Mouse (Mus musculus) urinary bladder, postnatal 14 days (tissue): ENCODE measurements around the gene Slc26a6.
A peak's percentile ranks its signal among the peaks of the same experiment; 100 is the strongest.

Experiments used
- DNase-seq: peaks from one replicate; pipeline ENCODE4 v3.0.0; 2021; ENCODE audit warnings: low spot score

The Slc26a6 gene

DNA sequence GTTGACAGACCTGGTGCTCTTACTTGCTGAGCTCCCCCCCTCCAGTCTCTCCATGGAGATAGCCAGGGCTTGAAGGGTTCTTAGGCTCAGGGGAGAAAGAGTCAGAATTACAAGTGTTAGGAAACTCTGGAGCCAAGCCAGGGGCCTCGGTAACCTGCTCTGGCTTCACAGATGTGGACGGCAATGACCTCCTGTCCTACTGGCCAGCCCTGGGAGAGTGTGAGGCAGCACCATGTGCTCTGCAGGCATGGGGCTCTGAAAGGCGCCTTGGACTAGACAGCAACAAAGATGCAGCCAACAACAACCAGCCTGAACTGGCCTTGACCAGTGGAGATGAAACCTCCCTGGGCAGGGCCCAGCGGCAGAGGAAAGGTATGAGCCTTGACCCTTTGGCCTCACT, 5.7 kb upstream of the Slc26a6 start:
- DNase-seq = no peak

DNA sequence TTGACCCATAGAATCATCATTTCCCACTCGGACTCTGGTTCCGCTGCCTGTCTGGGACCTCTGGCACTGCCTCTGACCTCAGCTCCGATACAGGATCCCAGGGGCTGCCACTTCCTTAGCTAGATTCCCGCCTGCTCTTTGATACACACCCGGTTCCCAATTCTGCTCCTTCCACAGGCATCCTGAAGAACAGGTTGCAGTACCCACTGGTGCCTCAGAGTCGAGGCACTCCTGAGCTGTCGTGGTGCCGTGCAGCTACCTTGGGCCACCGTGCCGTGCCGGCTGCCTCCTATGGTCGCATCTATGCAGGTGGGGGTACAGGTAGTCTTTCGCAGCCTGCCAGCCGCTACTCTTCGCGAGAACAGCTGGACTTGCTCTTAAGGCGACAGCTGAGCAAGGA, 4.7 kb upstream of the Slc26a6 start:
- DNase-seq = no peak

- DNase-seq = peak; percentile 90
These were observed 655 bp downstream of the Slc26a6 start for GRCm38 (mm10) chr9:108853635-108854240.

DNA sequence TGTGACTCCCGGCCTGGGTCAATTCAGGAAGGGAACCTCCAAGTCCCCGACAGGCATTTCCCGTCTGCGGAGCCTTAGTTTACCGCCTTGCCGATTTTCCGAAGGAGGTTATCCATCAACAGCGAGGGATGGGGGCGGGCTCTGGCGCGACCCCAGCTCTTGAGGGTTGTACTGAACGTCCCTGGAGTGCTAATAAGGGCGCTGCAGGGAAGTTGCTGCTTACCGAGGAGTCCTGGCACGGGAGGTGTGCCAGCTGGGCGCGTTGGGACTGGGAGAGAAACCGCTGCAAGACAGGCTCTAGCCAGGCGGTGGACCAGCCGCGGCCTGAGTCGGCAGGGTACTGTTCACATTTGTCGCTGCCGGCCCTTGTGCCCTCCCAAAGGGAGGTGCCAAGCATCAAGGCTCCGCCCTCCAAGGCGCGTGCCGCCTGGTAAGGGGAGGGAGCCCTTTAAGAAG, 1.2 kb downstream of the Slc26a6 start:
- DNase-seq = peak; percentile 86

- no peak for DNase-seq
These were observed 2.3 kb downstream of the Slc26a6 start for GRCm38 (mm10) chr9:108855335-108855734.

DNA sequence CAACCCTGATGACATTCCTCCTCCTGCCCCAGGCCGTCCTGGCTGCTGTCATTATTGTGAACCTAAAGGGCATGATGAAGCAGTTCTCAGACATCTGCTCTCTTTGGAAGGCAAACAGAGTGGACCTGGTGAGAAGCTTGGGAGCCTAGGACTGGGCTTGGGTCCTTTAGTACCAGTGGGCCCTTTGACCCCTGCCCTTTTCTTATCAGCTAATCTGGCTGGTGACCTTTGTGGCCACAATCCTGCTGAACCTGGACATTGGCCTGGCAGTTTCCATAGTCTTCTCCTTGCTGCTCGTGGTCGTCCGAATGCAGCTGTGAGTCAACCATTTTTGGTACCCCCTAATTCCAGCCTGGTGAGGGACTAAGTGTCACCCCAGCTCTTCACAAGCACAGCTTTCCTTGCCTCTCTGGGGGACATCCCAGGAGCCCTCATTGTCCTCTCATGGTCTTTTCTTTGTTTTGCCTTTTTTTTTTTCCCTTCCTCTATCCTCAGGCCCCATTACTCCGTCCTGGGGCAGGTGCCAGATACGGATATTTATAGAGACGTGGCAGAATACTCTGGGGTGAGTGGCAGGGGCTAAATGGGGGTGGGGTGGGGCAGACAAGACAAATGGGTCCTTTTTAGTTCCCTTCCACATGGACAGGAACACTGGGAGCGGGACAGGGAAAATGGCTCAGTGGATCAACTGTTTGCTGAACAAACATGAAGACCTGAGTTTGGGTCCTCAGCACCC, 5.9 kb downstream of the Slc26a6 start:
- no peak for DNase-seq

DNA sequence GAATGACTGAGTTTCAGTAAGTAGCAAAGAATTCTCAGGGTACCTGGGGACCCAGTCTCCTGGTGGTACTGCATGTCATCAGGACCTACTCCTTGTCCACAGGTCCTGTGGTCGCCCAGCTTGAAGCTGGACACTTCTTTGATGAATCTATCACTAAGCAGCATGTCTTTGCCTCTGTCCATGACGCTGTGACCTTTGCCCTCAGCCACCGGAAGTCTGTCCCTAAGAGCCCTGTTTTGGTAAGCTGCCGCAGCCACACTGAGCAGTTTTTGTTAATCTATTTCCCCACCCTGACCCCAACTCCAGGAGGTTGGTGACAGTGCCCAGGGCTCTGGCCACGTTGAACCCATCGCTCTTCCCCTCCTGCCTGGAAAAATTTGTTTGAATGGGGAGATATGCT, 59.2 kb downstream of the Slc26a6 start:
- DNase-seq = no peak

DNA sequence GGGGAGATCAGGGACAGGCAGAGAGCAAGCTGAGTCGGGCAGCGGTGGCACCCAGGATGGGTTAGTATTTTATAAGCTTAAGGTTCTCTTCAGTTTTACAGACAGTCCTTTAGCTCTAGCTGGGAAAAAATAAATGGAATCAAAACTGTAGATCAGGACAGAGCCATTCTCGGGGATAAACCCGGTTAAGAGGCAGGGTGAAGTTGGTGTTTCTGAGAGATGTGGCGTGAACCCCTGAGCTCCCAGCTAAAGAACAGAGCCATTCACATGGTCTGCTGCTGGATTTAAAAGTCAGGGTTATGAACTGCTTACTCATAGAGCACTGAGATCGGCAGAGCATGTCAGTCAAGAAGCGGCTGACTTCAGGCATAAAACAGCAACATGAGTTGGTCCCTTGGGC, 60.1 kb downstream of the Slc26a6 start:
- no peak for DNase-seq

DNA sequence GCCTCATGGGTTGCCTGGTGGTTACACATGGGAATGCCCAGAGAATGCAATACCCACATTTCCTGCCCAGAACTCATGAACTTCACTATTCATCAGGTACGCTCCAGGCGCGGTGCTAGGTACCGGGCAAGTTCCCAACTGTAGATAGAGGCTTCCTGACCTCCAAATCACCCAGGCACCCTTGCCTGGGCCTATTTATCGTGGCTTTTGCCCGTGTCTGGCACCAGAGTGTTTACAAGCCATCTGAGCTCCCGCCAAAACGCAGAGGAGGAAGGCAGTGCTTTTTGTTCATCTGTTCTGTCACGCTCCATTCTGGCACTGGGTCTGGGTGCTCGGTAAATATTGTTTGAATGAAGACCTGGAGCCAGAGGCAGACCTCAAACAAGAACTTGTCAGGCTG, 60.5 kb downstream of the Slc26a6 start:
- DNase-seq = no peak

GRCm38 (mm10) chr9:108914491-108914890, 61.4 kb downstream of the Slc26a6 start, which contains the start of gene Tmem89:
Gene Tmem89 (plus strand): TSS chr9:108914619.
- DNase-seq = no peak

GRCm38 (mm10) chr9:108925897-108926296, 72.8 kb downstream of the Slc26a6 start:
- DNase-seq = no peak

GRCm38 (mm10) chr9:108928424-108928823, 75.3 kb downstream of the Slc26a6 start:
- DNase-seq = no peak

DNA sequence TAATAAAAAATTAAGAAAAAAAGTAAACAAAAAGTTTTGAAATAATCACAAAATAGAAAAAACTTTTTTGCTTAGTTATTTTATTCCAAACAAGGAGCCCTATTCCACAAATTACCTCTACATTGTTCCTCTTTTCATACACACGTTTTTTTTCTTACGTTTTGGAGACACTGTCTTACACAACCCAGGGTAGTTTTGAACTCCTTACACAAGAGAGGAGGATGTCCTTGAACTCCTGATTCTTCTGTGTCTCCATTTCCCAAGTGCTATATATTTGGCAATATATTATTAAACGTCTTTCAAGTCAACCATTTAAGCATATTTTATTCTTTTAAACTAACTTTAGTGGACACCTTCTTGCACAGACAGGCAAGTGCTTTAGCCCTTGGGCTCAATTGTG, 82.9 kb downstream of the Slc26a6 start:
- no peak for DNase-seq

GRCm38 (mm10) chr9:108936418-108937364, 83.6 kb downstream of the Slc26a6 start, which contains the start of gene Uqcrc1:
Gene Uqcrc1 (plus strand): TSS chr9:108936633.
- peak; percentile 97 for DNase-seq

GRCm38 (mm10) chr9:108945111-108945510, 92.0 kb downstream of the Slc26a6 start:
- no peak for DNase-seq

DNA sequence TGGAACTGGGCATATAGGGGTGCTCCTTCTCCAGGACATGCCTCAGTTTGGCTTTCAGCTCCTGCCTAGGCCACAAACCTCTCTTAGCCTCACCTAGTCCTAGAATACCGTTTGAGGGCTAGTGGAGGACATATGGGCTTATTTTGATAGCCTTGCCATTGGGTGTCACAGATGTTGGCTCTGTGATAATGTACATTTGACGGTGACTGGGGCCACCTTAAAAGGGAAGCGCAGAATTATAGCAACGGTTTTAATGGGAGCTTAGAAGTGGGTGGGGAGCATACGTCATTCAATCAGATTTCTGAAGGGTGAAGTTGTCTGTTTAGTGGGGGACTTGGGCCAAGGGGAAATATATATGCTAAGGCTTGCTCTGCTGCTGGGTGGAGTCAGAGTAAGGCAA, 92.5 kb downstream of the Slc26a6 start:
- DNase-seq = no peak

DNA sequence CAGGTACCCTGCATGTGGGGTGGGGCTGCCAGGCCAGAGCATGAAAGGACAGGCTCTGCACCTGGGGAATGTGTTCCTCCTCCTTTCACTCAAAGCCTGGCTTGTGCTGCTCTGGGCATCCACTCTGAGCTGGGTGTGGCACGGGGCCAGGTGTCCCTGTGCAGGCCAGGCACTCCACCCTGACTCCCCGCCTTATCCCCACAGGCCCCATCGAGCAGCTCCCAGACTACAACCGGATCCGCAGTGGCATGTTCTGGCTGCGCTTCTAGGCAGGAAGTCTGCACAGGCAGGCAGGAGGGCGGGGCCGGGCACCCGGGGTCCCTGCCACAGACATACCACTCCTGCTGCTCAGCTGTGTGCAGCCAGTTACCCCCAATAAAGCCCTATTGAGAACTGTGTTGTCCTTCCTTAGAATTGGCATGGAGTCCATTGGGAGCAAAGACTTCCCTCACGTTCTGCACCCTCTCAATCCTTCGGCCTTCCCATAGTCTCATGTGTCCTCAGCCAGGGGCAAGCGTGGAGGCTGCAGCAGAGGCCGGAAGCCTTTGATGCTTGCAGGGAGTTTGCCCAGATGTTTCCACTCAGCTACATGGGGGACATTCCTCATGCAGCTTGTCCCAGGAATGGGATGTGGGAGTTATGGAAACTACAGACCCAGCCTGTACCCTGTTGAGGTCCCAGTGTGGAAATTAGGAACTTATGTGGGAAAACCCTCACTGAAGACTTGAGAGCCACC, 96.3 kb downstream of the Slc26a6 start:
- peak; percentile 84 for DNase-seq

DNA sequence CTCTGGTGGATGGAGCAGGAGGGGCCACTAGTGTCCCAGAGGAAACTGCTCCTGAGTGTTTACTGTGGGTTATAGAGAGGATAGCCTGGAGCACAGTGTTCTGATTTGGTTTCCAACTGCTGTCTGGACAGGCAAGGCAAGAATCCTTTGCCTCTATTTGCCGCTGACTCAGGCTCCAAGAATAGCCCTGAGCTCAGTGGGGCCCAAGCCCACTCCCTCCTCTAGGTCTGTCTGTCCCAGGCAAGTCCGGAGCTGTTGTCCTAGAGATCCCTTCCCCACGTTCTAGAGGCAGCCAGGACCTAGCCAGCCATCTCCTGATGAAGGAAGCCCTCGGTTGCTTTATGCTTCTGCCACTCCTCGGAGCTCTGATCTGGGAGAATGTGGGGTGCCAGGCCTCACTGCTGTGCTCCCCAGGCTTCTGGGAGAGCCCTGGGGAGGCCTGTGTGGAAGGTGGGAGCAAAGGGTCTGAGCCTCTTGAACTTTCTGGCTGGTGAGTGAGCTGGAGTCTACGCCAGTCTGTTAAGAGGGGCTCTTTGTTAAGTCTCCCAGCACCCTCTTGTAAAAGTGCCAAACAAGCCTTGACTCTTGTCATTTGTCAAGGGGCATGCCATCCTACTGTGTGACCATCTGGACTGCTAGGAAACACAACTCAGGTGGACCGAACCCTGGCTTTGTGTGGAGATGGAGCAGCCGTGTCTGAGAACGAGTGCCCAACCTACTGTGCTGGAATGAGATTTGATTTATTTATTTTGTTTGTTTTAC, 97.1 kb downstream of the Slc26a6 start:
- DNase-seq = no peak

- no peak for DNase-seq
These were observed 100.1 kb downstream of the Slc26a6 start, which contains the start of gene Col7a1 for GRCm38 (mm10) chr9:108953081-108953636. Gene Col7a1 (plus strand): TSS chr9:108953586.

DNA sequence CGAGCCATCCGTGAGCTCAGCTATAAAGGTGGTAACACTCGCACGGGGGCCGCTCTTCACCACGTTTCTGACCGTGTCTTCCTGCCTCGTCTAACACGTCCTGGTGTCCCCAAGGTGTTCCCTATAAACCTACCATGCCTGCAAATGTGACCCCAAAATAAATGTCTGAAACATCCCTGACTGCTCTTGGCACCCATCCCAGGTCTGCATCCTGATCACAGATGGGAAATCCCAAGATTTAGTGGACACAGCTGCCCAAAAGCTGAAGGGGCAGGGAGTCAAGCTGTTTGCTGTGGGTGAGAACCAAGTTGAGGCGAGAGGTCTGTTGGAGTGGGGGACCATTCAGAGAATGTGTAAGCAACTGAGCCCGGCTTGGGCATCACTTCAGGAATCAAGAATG, 102.2 kb downstream of the Slc26a6 start:
- DNase-seq = no peak

GRCm38 (mm10) chr9:108955846-108956245, 102.8 kb downstream of the Slc26a6 start:
- DNase-seq = no peak
